Mouse (Mus musculus) olfactory bulb, adult 2 months (tissue): Measurements from ENCODE around the gene Olfr994. TPM values are rescaled to one million over a fixed set of nuclear protein-coding genes. Genes with fewer than 3 reads are reported as not detected.

Experiments
- H3K27ac ChIP-seq: fragments of 200-500 bp; 2 replicates; pipeline ENCODE4 v1.5.1; 2012; ENCODE audit warnings: low read depth, low read length; ENCODE audit not compliant: insufficient read depth
- H3K4me1 ChIP-seq: fragments of 200-500 bp; 2 replicates; pipeline ENCODE4 v1.6.1; 2012; ENCODE audit warnings: low read length; ENCODE audit not compliant: control insufficient read depth, insufficient read depth
- H3K4me3 ChIP-seq: fragments of 200-500 bp; 2 replicates; pipeline ENCODE4 v1.5.1; 2012; ENCODE audit warnings: mild to moderate bottlenecking, low read depth, low read length, moderate library complexity; ENCODE audit not compliant: insufficient read depth
- CTCF ChIP-seq: fragments of 200-500 bp; IDR thresholded peaks from 2 replicates; pipeline ENCODE4 v1.5.1; 2012; ENCODE audit warnings: low read depth, mild to moderate bottlenecking, low read length, moderate library complexity; ENCODE audit not compliant: insufficient read depth
- POLR2A ChIP-seq: fragments of 200-500 bp; IDR thresholded peaks from 2 replicates; pipeline ENCODE4 v1.6.1; 2012; ENCODE audit warnings: mild to moderate bottlenecking, low read depth, low read length, moderate library complexity; ENCODE audit not compliant: insufficient read depth
- WGBS: fragments of 180-500 bp; shearing (Covaris S2); methylation state at CpG from one replicate; pipeline ENCODE4 v1.1.7; 2018; 5-methylcytosine and 5-hydroxymethylcytosine counted together
- polyA plus RNA-seq: library from polyadenylated mRNA; stranded (reverse); fragments of >200 nt; gene quantifications from 2 replicates; pipeline ENCODE4 v1.2.4, GENCODE M21; 2012; ENCODE audit warnings: low replicate concordance; ENCODE audit not compliant: missing spikeins, insufficient read depth, insufficient read length

Olfr994 gene
- not detected in 2 replicates for polyA plus RNA-seq

GRCm38 (mm10) chr2:85436351-85436750 lies at the start of gene Olfr994:
Olfr994 (minus strand) TSS chr2:85436451.
- TF ChIP-seq CTCF: no peak
- no peak within 1 kb of the TSS for H3K4me3 ChIP-seq
- H3K4me1 ChIP-seq: no peaks in the 10 kb centered on the region
- no peak within 1 kb of the TSS for H3K27ac ChIP-seq
- 93% methylated on average over 3 of the region's 3 CpGs for WGBS

- WGBS: 72% methylated on average over 3 of the region's 3 CpGs
- no peak for TF ChIP-seq POLR2A
- Histone ChIP-seq H3K4me1 (no peaks in the 10 kb centered on the region), H3K4me3 (no peak overlapping the region), H3K27ac (no peak overlapping the region)
Observed at GRCm38 (mm10) chr2:85466801-85467325, 30.6 kb upstream of the Olfr994 start.

GRCm38 (mm10) chr2:85443539-85443938 lies 7.3 kb upstream of the Olfr994 start, which contains the start of gene Olfr995:
Olfr995 (minus strand) TSS chr2:85443639.
- H3K4me3 ChIP-seq: no peak within 1 kb of the TSS
- no peak within 1 kb of the TSS for H3K27ac ChIP-seq
- WGBS: 39% methylated on average over 1 of the region's 1 CpGs
- H3K4me1 ChIP-seq: no peaks in the 10 kb centered on the region
- TF ChIP-seq POLR2A: no peak
- TF ChIP-seq CTCF: no peak

- no peak overlapping the region for H3K4me3 ChIP-seq
Observed at GRCm38 (mm10) chr2:85442546-85442945, 6.3 kb upstream of the Olfr994 start.

DNA sequence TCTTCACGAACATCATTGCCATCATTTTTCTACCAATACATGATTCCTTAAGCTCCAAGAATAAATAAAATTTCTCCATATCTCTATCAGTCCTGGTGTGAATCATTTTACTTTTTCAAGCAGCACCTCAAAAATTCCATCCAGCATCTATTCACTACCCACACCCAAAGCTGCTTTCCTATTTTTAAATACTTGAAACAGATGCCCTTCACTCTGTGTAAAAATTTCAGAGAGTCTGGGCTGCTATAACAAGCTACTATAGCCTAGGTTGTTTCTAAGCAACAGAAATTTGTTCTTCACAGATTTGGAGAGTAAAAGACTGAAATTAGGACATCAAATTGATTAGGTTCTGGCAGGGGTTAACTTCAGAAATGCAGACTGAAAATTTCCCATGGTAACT lies 10.4 kb downstream of the Olfr994 start:
- WGBS: 93% methylated on average over 1 of the region's 1 CpGs
- no peak overlapping the region for H3K27ac ChIP-seq
- TF ChIP-seq CTCF (no peak), POLR2A (no peak)

More at GRCm38 (mm10) chr2:85442546-85442945, 6.3 kb upstream of the Olfr994 start:
- Histone ChIP-seq H3K4me1 (no peaks in the 10 kb centered on the region), H3K27ac (no peak overlapping the region)
- TF ChIP-seq CTCF: no peak

DNA sequence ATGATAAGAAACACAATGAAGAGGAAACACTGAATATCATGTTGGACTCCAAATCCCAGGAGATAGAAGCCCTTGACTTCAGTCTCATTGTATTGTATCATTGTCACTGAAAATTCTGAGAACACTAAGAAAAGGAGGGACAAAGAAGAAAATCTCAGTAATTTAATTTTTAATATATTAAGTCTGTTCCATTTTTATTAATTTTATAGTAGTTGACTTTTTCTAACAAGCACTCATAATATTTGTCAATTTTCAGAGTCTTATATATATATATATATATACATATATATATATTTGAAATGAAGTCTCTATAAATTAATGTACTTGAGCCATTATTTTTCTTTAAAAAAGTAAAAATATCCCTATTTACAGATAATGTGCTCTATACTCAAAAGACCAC lies 21.5 kb downstream of the Olfr994 start, which contains the start of gene Olfr993:
Gene Olfr993 (minus strand): TSS at position 101 of the 400 bp plus-strand sequence.
- no peak within 1 kb of the TSS for H3K27ac ChIP-seq
- no peak within 1 kb of the TSS for H3K4me3 ChIP-seq
- H3K4me1 ChIP-seq: no peaks in the 10 kb centered on the region
- no peak for TF ChIP-seq POLR2A
- TF ChIP-seq CTCF: no peak

More for the DNA sequence above, 10.4 kb downstream of the Olfr994 start:
- no peaks in the 10 kb centered on the region for H3K4me1 ChIP-seq
- no peak overlapping the region for H3K4me3 ChIP-seq

GRCm38 (mm10) chr2:85409369-85409768 lies 26.9 kb downstream of the Olfr994 start, which contains the start of gene Olfr992:
Olfr992 (minus strand) TSS chr2:85409469.
- 55% methylated on average over 2 of the region's 2 CpGs for WGBS
- TF ChIP-seq CTCF (no peak), POLR2A (no peak)
- H3K27ac ChIP-seq: no peak within 1 kb of the TSS
- no peaks in the 10 kb centered on the region for H3K4me1 ChIP-seq
- no peak within 1 kb of the TSS for H3K4me3 ChIP-seq

Other genes with a start within 250 kb of the Olfr994 start
- gene Lrrc55, start 239.3 kb downstream of the Olfr994 start, polyA plus RNA-seq: 119 TPM in 1 of 2 replicates, not detected in the other
- not detected in 2 replicates for gene Olfr987, start 97.1 kb downstream of the Olfr994 start, polyA plus RNA-seq
- gene Olfr988, start 73.2 kb downstream of the Olfr994 start, polyA plus RNA-seq: not detected in 2 replicates
- not detected in 2 replicates for gene Olfr992, start 27.0 kb downstream of the Olfr994 start, polyA plus RNA-seq
- gene Olfr993, start 21.6 kb downstream of the Olfr994 start, polyA plus RNA-seq: not detected in 2 replicates
- not detected in 2 replicates for gene Olfr995, start 7.2 kb upstream of the Olfr994 start, polyA plus RNA-seq
- not detected in 2 replicates for gene 4833423E24Rik, start 82.6 kb upstream of the Olfr994 start, polyA plus RNA-seq
- gene Olfr996, start 142.8 kb upstream of the Olfr994 start, polyA plus RNA-seq: not detected in 2 replicates
- gene Olfr998, start 152.5 kb upstream of the Olfr994 start, polyA plus RNA-seq: not detected in 2 replicates
- not detected in 2 replicates for gene Olfr1000, start 175.5 kb upstream of the Olfr994 start, polyA plus RNA-seq
- not detected in 2 replicates for gene Olfr1002, start 214.3 kb upstream of the Olfr994 start, polyA plus RNA-seq
- not detected in 2 replicates for gene Olfr154, start 228.0 kb upstream of the Olfr994 start, polyA plus RNA-seq
- not detected in 2 replicates for gene Olfr1006, start 242.3 kb upstream of the Olfr994 start, polyA plus RNA-seq